Mouse (Mus musculus) liver, embryonic 12.5 days (tissue): ENCODE measurements around the gene Chst10. TPM values are rescaled to one million over a fixed set of nuclear protein-coding genes. Genes with fewer than 3 reads are reported as not detected.

Experiments used
- ATAC-seq: fragments of 200-750 bp; cut with Nextera tagmentation; 2 replicates; pipeline ENCODE4 v1.8.0; 2017; ENCODE audit warnings: moderate number of reproducible peaks, mild to moderate bottlenecking, moderate library complexity
- H3K27ac ChIP-seq: fragments of 300-500 bp; sonication (generic); 2 replicates; pipeline ENCODE4 v1.5.1; 2016; ENCODE audit warnings: mild to moderate bottlenecking
- H3K27me3 ChIP-seq: fragments of 300-500 bp; sonication (generic); replicated peaks from 2 replicates; pipeline ENCODE4 v1.6.1; 2016; ENCODE audit warnings: mild to moderate bottlenecking, moderate library complexity
- H3K36me3 ChIP-seq: fragments of 300-500 bp; sonication (generic); 2 replicates; pipeline ENCODE4 v1.6.1; 2016; ENCODE audit warnings: mild to moderate bottlenecking, moderate library complexity
- H3K4me1 ChIP-seq: fragments of 300-500 bp; sonication (generic); 2 replicates; pipeline ENCODE4 v1.6.1; 2016
- H3K4me2 ChIP-seq: fragments of 300-500 bp; sonication (generic); 2 replicates; pipeline ENCODE4 v1.6.1; 2016; ENCODE audit warnings: mild to moderate bottlenecking, moderate library complexity
- H3K4me3 ChIP-seq: fragments of 300-500 bp; sonication (generic); 2 replicates; pipeline ENCODE4 v1.5.1; 2016; ENCODE audit warnings: mild to moderate bottlenecking, moderate library complexity
- H3K9ac ChIP-seq: fragments of 300-500 bp; sonication (generic); 2 replicates; pipeline ENCODE4 v1.6.1; 2016; ENCODE audit warnings: mild to moderate bottlenecking, moderate library complexity
- H3K9me3 ChIP-seq: fragments of 300-500 bp; sonication (generic); replicated peaks from 2 replicates; pipeline ENCODE4 v1.6.1; 2016; ENCODE audit warnings: mild to moderate bottlenecking, moderate library complexity
- WGBS: fragments of 180-500 bp; shearing (Covaris S2); methylation state at CpG from one replicate; pipeline ENCODE4 v1.1.7; 2016; ENCODE audit not compliant: insufficient replicate concordance; 5-methylcytosine and 5-hydroxymethylcytosine counted together
- polyA plus RNA-seq: library from polyadenylated mRNA; unstranded; fragments of >200 nt; fragmentation: Nextera tagmentation; extraction: Ambion mirVana; gene quantifications from 2 replicates; pipeline ENCODE4 v1.2.1, GENCODE M21; 2016

Gene Chst10
- polyA plus RNA-seq, 1 experiment from 2014 or later = 0.61 TPM

GRCm38 (mm10) chr1:38888803-38889202, 9.2 kb downstream of the Chst10 start:
- Histone ChIP-seq H3K4me3 (no peak overlapping the region), H3K9ac (no peak overlapping the region), H3K4me2 (no peak overlapping the region), H3K4me1 (no peaks in the 10 kb centered on the region), H3K9me3 (no peaks in the 10 kb centered on the region), H3K36me3 (no peaks in the 10 kb centered on the region), H3K27me3 (no peaks in the 10 kb centered on the region), H3K27ac (no peak overlapping the region)
- ATAC-seq = no peak
- WGBS = 69% methylated on average over 6 of the region's 6 CpGs

DNA sequence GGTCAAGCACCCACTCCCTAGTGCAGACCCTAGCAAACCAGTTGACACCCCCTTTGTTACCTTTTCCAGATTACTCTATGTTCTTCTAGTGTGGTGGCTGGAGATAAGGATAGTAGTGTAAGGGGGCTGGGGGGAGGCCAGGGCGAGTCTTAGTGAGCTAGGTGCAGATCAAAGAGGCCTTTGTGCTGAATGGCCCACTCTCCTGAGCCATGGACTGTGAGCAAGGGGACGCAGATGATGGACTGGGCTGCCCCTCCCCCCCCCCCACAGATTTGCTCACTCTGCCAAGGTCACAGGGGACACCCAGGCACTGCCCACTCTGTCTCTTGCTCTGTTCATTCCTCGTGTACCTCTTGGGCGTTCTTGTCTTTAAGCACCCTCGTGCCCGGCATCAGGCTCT, 10.9 kb downstream of the Chst10 start:
- Histone ChIP-seq H3K27ac (no peak overlapping the region), H3K27me3 (no peaks in the 10 kb centered on the region), H3K4me1 (no peaks in the 10 kb centered on the region), H3K4me3 (no peak overlapping the region), H3K9ac (no peak overlapping the region), H3K9me3 (no peaks in the 10 kb centered on the region), H3K36me3 (no peaks in the 10 kb centered on the region), H3K4me2 (no peak overlapping the region)
- WGBS = 47% methylated on average over 6 of the region's 6 CpGs
- no peak for ATAC-seq

- H3K4me1 ChIP-seq = no peaks in the 10 kb centered on the region
- no peak overlapping the region for H3K9ac ChIP-seq
- H3K36me3 ChIP-seq = no peaks in the 10 kb centered on the region
- no peak for ATAC-seq
- H3K27me3 ChIP-seq = no peaks in the 10 kb centered on the region
- no peak overlapping the region for H3K27ac ChIP-seq
- no peaks in the 10 kb centered on the region for H3K9me3 ChIP-seq
- no peak overlapping the region for H3K4me3 ChIP-seq
- WGBS = 35% methylated on average over 2 of the region's 2 CpGs
- no peak overlapping the region for H3K4me2 ChIP-seq
Measured at GRCm38 (mm10) chr1:38886602-38887001, 11.4 kb downstream of the Chst10 start.

- H3K9me3 ChIP-seq = no peaks in the 10 kb centered on the region
- H3K36me3 ChIP-seq = no peaks in the 10 kb centered on the region
- no peak overlapping the region for H3K4me2 ChIP-seq
- ATAC-seq = no peak
- 47% methylated on average over 2 of the region's 2 CpGs for WGBS
- H3K27me3 ChIP-seq = no peaks in the 10 kb centered on the region
- no peak overlapping the region for H3K9ac ChIP-seq
- H3K27ac ChIP-seq = no peak overlapping the region
- no peak overlapping the region for H3K4me3 ChIP-seq
- H3K4me1 ChIP-seq = no peaks in the 10 kb centered on the region
Measured at GRCm38 (mm10) chr1:38885956-38886355, 12.0 kb downstream of the Chst10 start.

DNA sequence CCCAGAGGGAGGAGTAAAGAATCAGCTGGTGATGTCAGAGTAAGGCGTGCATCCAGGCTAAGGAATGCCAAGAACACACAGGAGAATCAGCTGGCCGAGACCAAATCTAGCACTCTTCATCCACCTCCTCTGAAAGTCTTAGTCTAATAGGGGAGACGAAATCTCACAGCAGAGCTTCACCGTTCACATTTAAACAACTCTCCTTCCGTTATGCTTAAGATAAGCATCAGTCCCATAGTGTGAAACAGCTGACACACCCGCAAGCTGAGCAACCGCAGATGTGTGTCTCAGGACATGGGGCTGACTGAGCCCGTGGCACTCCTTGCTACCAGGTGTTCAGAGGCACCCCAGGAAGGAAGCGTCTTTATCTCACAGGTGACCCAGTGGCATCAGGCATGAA, 14.2 kb downstream of the Chst10 start:
- 63% methylated on average over 9 of the region's 9 CpGs for WGBS
- Histone ChIP-seq H3K4me1 (no peaks in the 10 kb centered on the region), H3K36me3 (no peaks in the 10 kb centered on the region), H3K4me3 (no peak overlapping the region), H3K27me3 (no peaks in the 10 kb centered on the region), H3K9ac (no peak overlapping the region), H3K27ac (no peak overlapping the region), H3K4me2 (no peak overlapping the region), H3K9me3 (no peaks in the 10 kb centered on the region)
- ATAC-seq = no peak

DNA sequence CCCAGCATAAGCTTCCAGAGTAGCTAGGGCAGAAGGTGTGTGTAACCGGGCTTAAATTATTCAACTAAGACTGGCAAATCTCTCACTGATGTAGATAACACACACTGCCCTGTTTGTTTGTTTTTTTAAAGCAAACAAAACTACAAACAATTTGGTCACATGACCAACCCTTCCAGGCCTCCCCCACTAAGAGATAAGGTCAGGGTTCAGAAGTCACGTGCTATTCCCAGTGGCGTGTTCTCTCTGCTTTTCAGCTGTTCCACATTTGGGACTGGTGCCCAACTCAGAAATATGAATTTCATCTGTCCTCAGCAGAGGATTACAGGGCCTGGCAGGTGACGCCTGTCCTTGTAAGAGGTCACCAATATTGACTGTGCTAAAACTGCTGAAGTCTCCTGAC, 15.2 kb downstream of the Chst10 start:
- Histone ChIP-seq H3K4me2 (no peak overlapping the region), H3K27ac (no peak overlapping the region), H3K36me3 (no peaks in the 10 kb centered on the region), H3K9me3 (no peaks in the 10 kb centered on the region), H3K4me3 (no peak overlapping the region), H3K27me3 (no peaks in the 10 kb centered on the region), H3K9ac (no peak overlapping the region), H3K4me1 (no peaks in the 10 kb centered on the region)
- WGBS = 68% methylated on average over 4 of the region's 4 CpGs
- no peak for ATAC-seq

DNA sequence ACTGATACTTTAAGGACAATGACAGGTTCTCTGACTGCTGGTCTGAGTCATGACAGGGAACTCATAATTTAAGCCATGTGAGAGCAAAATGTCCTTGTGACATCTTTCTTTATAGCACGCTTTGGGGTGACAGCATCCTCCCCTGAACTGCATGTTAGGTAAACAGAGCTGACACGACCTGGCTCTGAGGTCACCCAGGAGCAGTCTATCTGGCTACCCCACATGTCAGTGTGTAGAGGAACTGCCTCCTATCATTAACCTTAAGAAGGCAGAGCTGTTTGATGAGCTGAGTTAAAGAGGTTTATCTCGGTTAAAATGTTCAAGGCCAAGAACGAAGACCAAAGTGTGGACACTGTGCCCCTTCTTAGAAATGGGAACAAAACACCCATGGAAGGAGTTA, 16.6 kb downstream of the Chst10 start:
- WGBS = 42% methylated on average over 4 of the region's 4 CpGs
- Histone ChIP-seq H3K36me3 (no peaks in the 10 kb centered on the region), H3K4me3 (no peak overlapping the region), H3K27me3 (no peaks in the 10 kb centered on the region), H3K9me3 (no peaks in the 10 kb centered on the region), H3K4me2 (no peak overlapping the region), H3K9ac (no peak overlapping the region), H3K4me1 (no peaks in the 10 kb centered on the region), H3K27ac (no peak overlapping the region)
- no peak for ATAC-seq

GRCm38 (mm10) chr1:38876671-38877382, 21.1 kb downstream of the Chst10 start:
- H3K27ac ChIP-seq = no peak overlapping the region
- no peak overlapping the region for H3K9ac ChIP-seq
- ATAC-seq = no peak
- H3K4me3 ChIP-seq = no peak overlapping the region
- 29% methylated on average over 5 of the region's 5 CpGs for WGBS
- H3K4me2 ChIP-seq = no peak overlapping the region
- no peaks in the 10 kb centered on the region for H3K27me3 ChIP-seq
- no peaks in the 10 kb centered on the region for H3K4me1 ChIP-seq
- H3K36me3 ChIP-seq = no peaks in the 10 kb centered on the region
- no peaks in the 10 kb centered on the region for H3K9me3 ChIP-seq

DNA sequence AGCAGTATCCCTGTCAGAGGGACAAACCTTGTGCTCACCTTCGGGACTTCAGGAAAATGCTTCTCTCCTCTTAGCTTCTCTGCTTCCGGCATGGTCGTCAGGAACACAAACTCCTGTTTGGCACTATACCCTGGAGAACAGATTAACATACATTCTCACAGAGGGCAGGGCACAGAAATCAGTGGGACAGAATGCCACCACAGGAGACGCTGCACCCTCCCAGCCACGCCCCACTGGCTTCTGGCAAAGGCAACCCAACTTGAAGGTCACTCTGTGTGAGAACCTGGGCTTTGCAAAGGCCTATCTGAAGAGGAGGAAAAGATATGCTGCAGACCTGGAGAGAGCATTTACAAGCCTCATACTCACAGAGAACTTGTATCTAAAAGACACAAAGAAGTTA, 24.1 kb downstream of the Chst10 start:
- no peak for ATAC-seq
- Histone ChIP-seq H3K4me2 (no peak overlapping the region), H3K4me3 (no peak overlapping the region), H3K36me3 (no peaks in the 10 kb centered on the region), H3K27me3 (no peaks in the 10 kb centered on the region), H3K27ac (no peak overlapping the region), H3K9me3 (no peaks in the 10 kb centered on the region), H3K4me1 (no peaks in the 10 kb centered on the region), H3K9ac (no peak overlapping the region)
- 62% methylated on average over 5 of the region's 5 CpGs for WGBS

GRCm38 (mm10) chr1:38871834-38872233, 26.1 kb downstream of the Chst10 start:
- H3K4me3 ChIP-seq = no peak overlapping the region
- no peaks in the 10 kb centered on the region for H3K27me3 ChIP-seq
- no peaks in the 10 kb centered on the region for H3K4me1 ChIP-seq
- H3K9ac ChIP-seq = no peak overlapping the region
- H3K9me3 ChIP-seq = no peaks in the 10 kb centered on the region
- H3K4me2 ChIP-seq = no peak overlapping the region
- no peaks in the 10 kb centered on the region for H3K36me3 ChIP-seq
- no peak overlapping the region for H3K27ac ChIP-seq
- WGBS = 67% methylated on average over 6 of the region's 6 CpGs
- ATAC-seq = no peak

GRCm38 (mm10) chr1:38869398-38870195, 28.4 kb downstream of the Chst10 start:
- Histone ChIP-seq H3K4me1 (no peaks in the 10 kb centered on the region), H3K4me3 (no peak overlapping the region), H3K27me3 (no peaks in the 10 kb centered on the region), H3K4me2 (no peak overlapping the region), H3K9ac (no peak overlapping the region), H3K36me3 (no peaks in the 10 kb centered on the region), H3K27ac (no peak overlapping the region), H3K9me3 (no peaks in the 10 kb centered on the region)
- 48% methylated on average over 13 of the region's 13 CpGs for WGBS
- ATAC-seq = no peak

GRCm38 (mm10) chr1:38866242-38866641, 31.7 kb downstream of the Chst10 start:
- H3K27me3 ChIP-seq = no peaks in the 10 kb centered on the region
- no peak overlapping the region for H3K9ac ChIP-seq
- H3K4me1 ChIP-seq = no peaks in the 10 kb centered on the region
- WGBS = 62% methylated on average over 5 of the region's 5 CpGs
- no peak overlapping the region for H3K4me2 ChIP-seq
- H3K9me3 ChIP-seq = no peaks in the 10 kb centered on the region
- no peaks in the 10 kb centered on the region for H3K36me3 ChIP-seq
- H3K27ac ChIP-seq = no peak overlapping the region
- H3K4me3 ChIP-seq = no peak overlapping the region
- ATAC-seq = no peak
